Mouse (Mus musculus) myocyte (in vitro differentiated cells): Measurements from ENCODE around the gene Hmox2.

Experiments used
- MAX ChIP-seq: IDR thresholded peaks from one replicate; pipeline ENCODE4 v1.6.1; 2011; ENCODE audit warnings: low read depth, mild to moderate bottlenecking, control low read depth
- MYOD1 ChIP-seq, 3 experiments: IDR thresholded peaks; one replicate each; pipeline ENCODE4 v1.6.1; 2011; ENCODE audit warnings: control low read depth in 2 of 3, low read depth in 2 of 3, mild to moderate bottlenecking in 2 of 3, moderate library complexity in 1 of 3; ENCODE audit not compliant: insufficient read length in 2 of 3, control insufficient read depth in 1 of 3
- POLR2A ChIP-seq: IDR thresholded peaks from one replicate; pipeline ENCODE4 v1.6.1; 2011; ENCODE audit warnings: low read depth, mild to moderate bottlenecking, control low read depth, moderate library complexity; ENCODE audit not compliant: insufficient read length
- POLR2AphosphoS2 ChIP-seq: IDR thresholded peaks from one replicate; pipeline ENCODE4 v1.6.1; 2011; ENCODE audit warnings: low read depth, control low read depth; ENCODE audit not compliant: insufficient read length
- USF1 ChIP-seq: IDR thresholded peaks from one replicate; pipeline ENCODE4 v1.6.1; 2011; ENCODE audit warnings: low read depth, mild to moderate bottlenecking, control low read depth, moderate library complexity

GRCm38 (mm10) chr16:4768719-4769118 lies 42.6 kb downstream of the Hmox2 start:
- no peak for TF ChIP-seq USF1
- TF ChIP-seq MAX = no peak
- no peak for TF ChIP-seq MYOD1 (IDR thresholded peaks at IDR 0.05; ENCODE audit: control insufficient read depth in 1 of 3, insufficient read length in 2 of 3, low read depth in 2 of 3)
- TF ChIP-seq POLR2AphosphoS2 = no peak
- no peak for TF ChIP-seq POLR2A
